Comparison of ENCODE assay signal across 34 mouse cellular contexts in the genomic region with DNA sequence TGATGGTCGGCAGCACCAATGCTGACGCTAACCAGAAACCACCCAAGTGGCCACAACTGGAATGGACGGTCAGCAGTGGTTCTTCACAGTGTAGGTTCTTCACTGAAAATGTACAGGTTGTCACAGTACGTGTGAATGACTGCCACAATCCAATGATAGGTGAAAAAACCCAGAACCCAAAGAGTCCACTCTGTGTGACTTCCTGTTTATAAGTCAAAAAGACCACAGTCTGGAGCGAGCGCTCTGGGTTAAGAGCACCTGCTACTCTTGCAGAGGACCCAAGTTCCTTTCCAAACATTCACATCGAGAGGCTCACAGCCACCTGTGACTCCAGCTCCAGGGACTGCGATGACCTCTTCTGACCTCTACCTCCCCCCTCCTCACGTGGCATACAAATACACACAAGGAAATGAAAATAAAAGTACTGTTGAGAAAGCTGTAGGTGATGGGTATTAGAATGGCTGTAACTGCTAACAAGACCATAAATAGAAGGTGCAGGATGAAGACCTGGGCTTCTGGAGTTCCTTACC. TPM values are rescaled to one million over a fixed set of nuclear protein-coding genes. Genes with fewer than 3 reads are reported as not detected.
DNase-seq lines count a peak whose midpoint lies in the region; ATAC-seq and TF ChIP-seq lines count a peak whose summit lies in the region.
"Had no signal": no experiment of that assay in that cellular context is flagged by ENCODE, and none has a peak within 500 bp of the region (broad histone marks: within the 10 kb centered on the region; RNA-seq: fewer than 3 reads in every experiment).

No protein-coding gene starts in this region.

- 0 out of 2 replicates have a peak, but pooled peaks have one; percentile 9 for ATAC-seq in neutrophil, adult 5-6 weeks (ENCODE audit: extremely low read depth, insufficient number of reproducible peaks, low FRiP score, poor library complexity, severe bottlenecking)
- no peak for ATAC-seq in granulocyte monocyte progenitor cell, adult 5-6 weeks (replicated peaks; ENCODE audit: poor library complexity, severe bottlenecking)
- no peak for ATAC-seq in frontal cortex, adult (ENCODE audit: low TSS enrichment)
- ATAC-seq: forebrain, embryonic 15.5 days had no signal

- H3K4me3 ChIP-seq in spleen, adult 2 months (ENCODE audit: extremely low read depth, insufficient read depth, insufficient read length) = no peak overlapping the region
- H3K4me3 ChIP-seq in hindbrain, embryonic 10.5 days = no peak overlapping the region
- H3K4me3 ChIP-seq: embryonic facial prominence, embryonic 13.5 days; forebrain, embryonic 10.5 days; forebrain, embryonic 15.5 days; heart, embryonic 10.5 days; heart, embryonic 15.5 days; hindbrain, embryonic 13.5 days; kidney, embryonic 15.5 days; layer of hippocampus, adult 2 months; left cerebral cortex, adult 2 months; limb, embryonic 12.5 days; liver, embryonic 15.5 days; neural tube, embryonic 15.5 days; stomach, embryonic 15.5 days had no signal

- WGBS in spleen, adult 2 months = 28% methylated on average over 9 of the region's 9 CpGs
- 89% methylated on average over 9 of the region's 9 CpGs for WGBS in hindbrain, embryonic 10.5 days

- DNase-seq in spleen, adult 2 months (ENCODE audit: low read depth in 1 of 2, low spot score in 2 of 2) = no peak
- DNase-seq in spleen, adult 18-20 months = no peak
- peak; percentile 29 for DNase-seq in CD4-positive, CD25-positive, alpha-beta regulatory T cell, adult 2 months (ENCODE audit: low read depth, low spot score)
- DNase-seq in induced T-regulatory cell, adult 2 months (ENCODE audit: low read depth) = peak; percentile 27
- no peak for DNase-seq in hindbrain, embryonic 10.5 days (ENCODE audit: low spot score)
- DNase-seq: adrenal gland, postnatal 25 days; cerebellum, adult 2 months; cerebellum, postnatal 36 days; heart, postnatal 36 days; kidney, adult 11 months; kidney, postnatal 25 days; lung, embryonic 14.5 days; right cerebral cortex, adult 18-20 months; thymus, postnatal 4 days had no signal

- peak overlapping the region; percentile 40 for H3K27ac ChIP-seq in spleen, adult 2 months (ENCODE audit: insufficient read depth, low read length)
- H3K27ac ChIP-seq in hindbrain, embryonic 10.5 days = no peak overlapping the region
- H3K27ac ChIP-seq: embryonic facial prominence, embryonic 13.5 days; forebrain, embryonic 15.5 days; heart, embryonic 10.5 days; heart, embryonic 15.5 days; kidney, embryonic 15.5 days; layer of hippocampus, adult 2 months; left cerebral cortex, adult 2 months; limb, embryonic 12.5 days; liver, embryonic 15.5 days; stomach, embryonic 15.5 days had no signal

- no peaks in the 10 kb centered on the region for H3K27me3 ChIP-seq in spleen, adult 2 months (ENCODE audit: control insufficient read depth, insufficient read depth, low read length)
- H3K27me3 ChIP-seq in hindbrain, embryonic 10.5 days (ENCODE audit: insufficient read depth, poor library complexity, severe bottlenecking) = no peaks in the 10 kb centered on the region
- H3K27me3 ChIP-seq: embryonic facial prominence, embryonic 13.5 days; forebrain, embryonic 15.5 days; heart, embryonic 15.5 days; hindbrain, embryonic 13.5 days; kidney, embryonic 15.5 days; limb, embryonic 12.5 days; liver, embryonic 15.5 days; neural tube, embryonic 15.5 days; stomach, embryonic 15.5 days had no signal

- H3K9me3 ChIP-seq in hindbrain, embryonic 10.5 days = no peaks in the 10 kb centered on the region
- H3K9me3 ChIP-seq: embryonic facial prominence, embryonic 13.5 days; forebrain, embryonic 10.5 days; forebrain, embryonic 15.5 days; heart, embryonic 10.5 days; heart, embryonic 15.5 days; hindbrain, embryonic 13.5 days; kidney, embryonic 15.5 days; limb, embryonic 12.5 days; liver, embryonic 15.5 days; neural tube, embryonic 15.5 days; stomach, embryonic 15.5 days had no signal

- TF ChIP-seq POLR2A in spleen, adult 2 months (IDR thresholded peaks at IDR 0.05; ENCODE audit: low read depth, low read length) = no peak

- no peaks in the 10 kb centered on the region for H3K36me3 ChIP-seq in spleen, adult 2 months (ENCODE audit: control insufficient read depth, insufficient read depth, low read length)
- no peaks in the 10 kb centered on the region for H3K36me3 ChIP-seq in hindbrain, embryonic 10.5 days
- H3K36me3 ChIP-seq: embryonic facial prominence, embryonic 13.5 days; forebrain, embryonic 10.5 days; forebrain, embryonic 15.5 days; heart, embryonic 10.5 days; heart, embryonic 15.5 days; hindbrain, embryonic 13.5 days; kidney, embryonic 15.5 days; limb, embryonic 12.5 days; liver, embryonic 15.5 days; neural tube, embryonic 15.5 days; stomach, embryonic 15.5 days had no signal

- peaks cover 7% of the 10 kb centered on the region; the same call in 1 of the 2 replicates for H3K4me1 ChIP-seq in spleen, adult 2 months (ENCODE audit: control insufficient read depth, insufficient read depth, insufficient read length)
- peaks cover 4% of the 10 kb centered on the region; the same call in 1 of the 2 replicates for H3K4me1 ChIP-seq in hindbrain, embryonic 10.5 days (replicated peaks)
- H3K4me1 ChIP-seq: limb, embryonic 12.5 days; liver, embryonic 15.5 days; stomach, embryonic 15.5 days had no signal

- TF ChIP-seq CTCF in spleen, adult 2 months (IDR thresholded peaks at IDR 0.05; ENCODE audit: extremely low read depth, insufficient read depth, insufficient read length, insufficient replicate concordance) = no peak

RNA-seq across cellular contexts. Expression of a gene that starts 38.7 kb away (rescaled TPM):
- polyA plus RNA-seq in spleen, adult 2 months (2012; rRNA removed) = 12.7 TPM in 2 replicates
- 8.8 and 14.6 TPM in 2 replicates for total RNA-seq in neutrophil, adult 5-6 weeks (2017)
- total RNA-seq in granulocyte monocyte progenitor cell, adult 5-6 weeks (2014; fragmentation: Nextera tagmentation) = 5.2 and 7.5 TPM in 2 replicates
- 10.3 and 11.0 TPM in 2 replicates for total RNA-seq in granulocyte monocyte progenitor cell, adult 5-6 weeks (2017)
- polyA plus RNA-seq in hindbrain, embryonic 10.5 days (2016; fragmentation: Nextera tagmentation; extraction: Ambion mirVana) = 17.4 and 20.1 TPM in 2 replicates

RNA-seq across cellular contexts. Expression of a gene that starts 55.6 kb away (rescaled TPM):
- polyA plus RNA-seq in spleen, adult 2 months (2012; rRNA removed) = not detected in 2 replicates
- total RNA-seq in neutrophil, adult 5-6 weeks (2017) = not detected in 2 replicates
- not detected in 2 replicates for total RNA-seq in granulocyte monocyte progenitor cell, adult 5-6 weeks (2014; fragmentation: Nextera tagmentation)
- total RNA-seq in granulocyte monocyte progenitor cell, adult 5-6 weeks (2017) = not detected in 2 replicates
- polyA plus RNA-seq in hindbrain, embryonic 10.5 days (2016; fragmentation: Nextera tagmentation; extraction: Ambion mirVana) = 9.0 and 16.3 TPM in 2 replicates
- total RNA-seq: liver, adult 2 months; megakaryocyte progenitor cell, adult 5-6 weeks; MEL had no signal
- polyA plus RNA-seq: gonadal fat pad, adult 2 months had no signal

Comparison
In these comparisons a context has a peak if more than half of its experiments do, and no peak if none do; other contexts are left out.
1. DNase-seq: peak in CD4-positive, CD25-positive, alpha-beta regulatory T cell, adult 2 months (single experiment) and induced T-regulatory cell, adult 2 months (single experiment); none in spleen, adult 2 months (0 of 2), spleen, adult 18-20 months (0 of 2) and hindbrain, embryonic 10.5 days (single experiment).